ENCODE assay signal across 3 mouse cellular contexts in genomic region chr9:71123095-71123494, GRCm38 (mm10). TPM values are rescaled to one million over a fixed set of nuclear protein-coding genes. Genes with fewer than 3 reads are reported as not detected.
"Had no signal": no experiment of that assay in that cellular context is flagged by ENCODE, and none has a peak within 500 bp of the region (broad histone marks: within the 10 kb centered on the region; RNA-seq: fewer than 3 reads in every experiment).

No protein-coding gene starts in this region.

RNA-seq across cellular contexts. Expression of gene Aqp9, which starts 45.4 kb away (rescaled TPM):
- polyA plus RNA-seq: hindbrain, embryonic 12.5 days; inflammation-experienced regulatory T-cells, adult 6 months; limb, embryonic 11.5 days had no signal
